Mouse (Mus musculus): ENCODE measurements around the gene Gm9970. TPM values are rescaled to one million over a fixed set of nuclear protein-coding genes. Genes with fewer than 3 reads are reported as not detected.

Gm9970 gene
- polyA plus RNA-seq, 1 experiment from 2014 or later, result 1.4 TPM

DNA sequence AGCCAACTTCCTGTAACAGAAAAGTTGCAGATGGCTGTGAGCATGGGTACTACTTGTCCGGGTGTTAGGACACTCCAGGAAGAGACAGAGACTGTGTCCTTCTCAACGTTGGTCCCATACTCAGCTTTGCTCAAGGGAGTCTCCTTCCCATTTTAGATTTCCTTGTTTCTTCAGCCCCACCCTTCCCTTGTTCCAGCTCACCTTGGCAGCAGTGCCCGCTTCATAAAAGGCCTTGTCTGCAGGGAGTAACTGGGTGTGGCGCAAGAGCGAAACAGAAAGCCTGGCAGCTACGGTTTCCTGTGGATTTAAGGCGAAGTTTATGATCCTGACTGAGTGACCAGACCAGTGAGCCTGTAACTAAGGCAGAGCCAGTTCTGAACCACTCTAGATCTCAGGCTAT is 13.4 kb upstream of the Gm9970 start:
- WGBS, result 88% methylated on average over 7 of the region's 7 CpGs
- Histone ChIP-seq H3K9ac (no peak overlapping the region), H3K27me3 (no peaks in the 10 kb centered on the region), H3K36me3 (peaks cover 61% of the 10 kb centered on the region), H3K27ac (replicated peaks) (no peak overlapping the region), H3K4me1 (replicated peaks) (peaks cover 6% of the 10 kb centered on the region; the same call in 1 of the 2 replicates), H3K9me3 (no peaks in the 10 kb centered on the region), H3K4me2 (no peak overlapping the region), H3K4me3 (no peak overlapping the region)
- no peak for ATAC-seq (ENCODE audit: low FRiP score, low read depth)

GRCm38 (mm10) chr5:31253806-31254205 is 12.8 kb upstream of the Gm9970 start:
- Histone ChIP-seq H3K9me3 (no peaks in the 10 kb centered on the region), H3K4me2 (no peak overlapping the region), H3K4me1 (replicated peaks) (peaks cover 6% of the 10 kb centered on the region; the same call in 1 of the 2 replicates), H3K36me3 (peaks cover 62% of the 10 kb centered on the region), H3K9ac (no peak overlapping the region), H3K27ac (replicated peaks) (no peak overlapping the region), H3K4me3 (no peak overlapping the region), H3K27me3 (no peaks in the 10 kb centered on the region)
- ATAC-seq (ENCODE audit: low FRiP score, low read depth), result no peak
- 93% methylated on average over 8 of the region's 8 CpGs for WGBS

- Histone ChIP-seq H3K36me3 (peaks cover 69% of the 10 kb centered on the region), H3K4me1 (replicated peaks) (peaks cover 6% of the 10 kb centered on the region; the same call in 1 of the 2 replicates), H3K4me2 (no peak overlapping the region), H3K9ac (no peak overlapping the region), H3K27me3 (no peaks in the 10 kb centered on the region), H3K4me3 (no peak overlapping the region), H3K9me3 (no peaks in the 10 kb centered on the region), H3K27ac (replicated peaks) (no peak overlapping the region)
- no peak for ATAC-seq (ENCODE audit: low FRiP score, low read depth)
- 84% methylated on average over 16 of the region's 16 CpGs for WGBS
Observed at GRCm38 (mm10) chr5:31252795-31253545, 11.9 kb upstream of the Gm9970 start.

- Histone ChIP-seq H3K4me3 (no peak overlapping the region), H3K9ac (no peak overlapping the region), H3K4me1 (replicated peaks) (peaks cover 6% of the 10 kb centered on the region; the same call in 1 of the 2 replicates), H3K36me3 (peaks cover 75% of the 10 kb centered on the region), H3K9me3 (no peaks in the 10 kb centered on the region), H3K27me3 (no peaks in the 10 kb centered on the region), H3K4me2 (0 out of 2 replicates have a peak overlapping the region, but pooled peaks have one; percentile 28), H3K27ac (replicated peaks) (no peak overlapping the region)
- WGBS, result 70% methylated on average over 10 of the region's 10 CpGs
- ATAC-seq (ENCODE audit: low FRiP score, low read depth), result no peak
Observed at GRCm38 (mm10) chr5:31252151-31252550, 11.1 kb upstream of the Gm9970 start.

DNA sequence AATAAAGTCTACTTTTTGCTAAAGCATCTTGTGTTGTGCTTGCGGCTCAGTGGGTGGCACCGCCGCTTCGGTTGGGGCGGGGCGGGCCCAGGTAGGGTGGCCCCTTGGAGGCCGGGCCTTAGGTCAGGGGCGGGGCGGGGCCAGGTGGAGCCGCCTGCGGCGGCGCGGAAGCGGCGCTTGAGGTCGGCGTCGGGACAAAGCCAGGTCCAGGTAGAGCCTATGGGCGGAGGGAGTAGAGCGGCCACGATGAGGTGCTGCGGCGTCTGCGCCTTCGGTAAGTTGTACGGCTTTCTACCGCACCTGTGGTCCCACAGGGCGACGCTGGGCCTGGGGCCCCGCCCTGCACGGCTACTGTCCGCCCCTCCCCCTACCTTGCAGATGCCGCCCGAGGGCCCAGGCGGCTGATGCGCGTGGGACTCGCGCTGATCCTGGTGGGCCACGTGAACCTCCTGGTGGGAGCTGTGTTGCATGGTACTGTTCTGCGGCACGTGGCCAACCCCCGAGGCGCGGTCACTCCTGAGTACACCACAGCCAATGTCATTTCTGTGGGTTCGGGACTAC is 10.6 kb upstream of the Gm9970 start, which contains the start of gene Krtcap3:
Gene Krtcap3, plus strand, starts transcription at position 151 of the 561 bp plus-strand sequence.
- peak; percentile 64 for ATAC-seq (ENCODE audit: low FRiP score, low read depth)
- peak within 1 kb of the TSS; percentile 28; the same call in 1 of the 2 replicates for H3K4me2 ChIP-seq
- H3K27me3 ChIP-seq, result no peaks in the 10 kb centered on the region
- H3K4me3 ChIP-seq, result no peak within 1 kb of the TSS
- peaks cover 79% of the 10 kb centered on the region for H3K36me3 ChIP-seq
- H3K4me1 ChIP-seq (replicated peaks), result peaks cover 6% of the 10 kb centered on the region; the same call in 1 of the 2 replicates
- no peak within 1 kb of the TSS for H3K27ac ChIP-seq (replicated peaks)
- H3K9me3 ChIP-seq, result no peaks in the 10 kb centered on the region
- no peak within 1 kb of the TSS for H3K9ac ChIP-seq
- 14% methylated on average over 47 of the region's 47 CpGs for WGBS

DNA sequence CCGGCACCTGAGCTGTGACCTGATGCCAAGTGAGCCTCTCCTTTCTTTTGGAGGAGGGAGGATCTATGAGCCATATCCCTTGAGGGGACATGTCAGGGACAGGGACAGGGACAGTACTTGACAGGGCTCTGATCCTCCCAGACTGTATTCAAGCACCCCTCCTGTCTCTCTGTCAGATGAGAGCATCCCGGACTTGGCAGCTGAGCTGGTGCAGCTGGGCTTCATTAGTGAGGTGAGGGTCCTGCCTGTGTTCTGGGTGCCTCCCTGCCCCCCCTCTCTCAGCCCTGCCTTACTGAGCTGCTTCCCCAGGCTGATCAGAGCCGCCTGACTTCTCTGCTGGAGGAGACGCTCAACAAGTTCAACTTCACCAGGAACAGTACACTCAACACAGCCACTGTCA is 9.7 kb upstream of the Gm9970 start:
- 56% methylated on average over 4 of the region's 4 CpGs for WGBS
- Histone ChIP-seq H3K9me3 (no peaks in the 10 kb centered on the region), H3K36me3 (peaks cover 85% of the 10 kb centered on the region), H3K9ac (no peak overlapping the region), H3K4me1 (replicated peaks) (peaks cover 6% of the 10 kb centered on the region; the same call in 1 of the 2 replicates), H3K4me3 (no peak overlapping the region), H3K27ac (replicated peaks) (no peak overlapping the region), H3K27me3 (no peaks in the 10 kb centered on the region), H3K4me2 (no peak overlapping the region)
- peak; percentile 27; the same call in 1 of the 2 replicates for ATAC-seq (ENCODE audit: low FRiP score, low read depth)

- H3K9ac ChIP-seq, result peak overlapping the region; percentile 99
- H3K27me3 ChIP-seq, result no peaks in the 10 kb centered on the region
- H3K4me3 ChIP-seq, result peak overlapping the region; percentile 98
- ATAC-seq (ENCODE audit: low FRiP score, low read depth), result no peak
- H3K36me3 ChIP-seq, result peaks cover 36% of the 10 kb centered on the region
- H3K4me2 ChIP-seq, result peak overlapping the region; percentile 81
- no peak overlapping the region for H3K27ac ChIP-seq (replicated peaks)
- 25% methylated on average over 10 of the region's 10 CpGs for WGBS
- peaks cover 21% of the 10 kb centered on the region for H3K4me1 ChIP-seq (replicated peaks)
- no peaks in the 10 kb centered on the region for H3K9me3 ChIP-seq
Observed at GRCm38 (mm10) chr5:31242191-31242590, 1.2 kb upstream of the Gm9970 start.

DNA sequence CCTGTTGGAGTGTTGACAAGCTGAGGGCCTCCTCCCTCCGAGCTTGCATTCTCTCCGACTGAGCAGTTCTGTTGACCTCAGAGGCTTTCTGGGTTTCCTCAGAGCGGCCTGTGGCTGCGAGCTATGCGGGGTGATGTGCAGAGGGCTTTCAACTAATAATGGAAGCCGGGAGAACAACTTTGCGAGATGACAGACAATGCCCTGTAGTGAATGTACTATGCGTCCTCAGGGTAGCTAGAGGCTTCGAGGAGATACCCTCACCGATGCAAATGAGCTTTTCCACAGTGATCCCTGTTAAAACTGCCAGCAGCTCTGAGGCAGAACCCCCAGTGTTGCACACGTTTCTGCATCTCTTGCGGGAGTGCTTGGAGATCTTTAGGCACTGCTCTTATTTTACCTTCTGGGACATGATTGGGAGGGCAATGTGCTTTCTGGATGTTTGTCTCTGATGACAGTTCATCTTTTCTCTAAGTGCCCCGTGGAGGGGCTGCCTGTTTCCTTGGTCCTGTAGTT is 546 bp upstream of the Gm9970 start:
- Histone ChIP-seq H3K9me3 (no peaks in the 10 kb centered on the region), H3K4me2 (peak overlapping the region; percentile 81), H3K36me3 (peaks cover 30% of the 10 kb centered on the region), H3K4me1 (replicated peaks) (peaks cover 21% of the 10 kb centered on the region), H3K27me3 (no peaks in the 10 kb centered on the region), H3K4me3 (peak overlapping the region; percentile 98), H3K9ac (peak overlapping the region; percentile 99), H3K27ac (replicated peaks) (peak overlapping the region; percentile 98)
- 0% methylated on average over 13 of the region's 13 CpGs for WGBS
- ATAC-seq (ENCODE audit: low FRiP score, low read depth), result no peak

GRCm38 (mm10) chr5:31226641-31227040 is 14.4 kb downstream of the Gm9970 start:
- H3K9ac ChIP-seq, result no peak overlapping the region
- no peak overlapping the region for H3K4me2 ChIP-seq
- H3K27ac ChIP-seq (replicated peaks), result no peak overlapping the region
- no peaks in the 10 kb centered on the region for H3K36me3 ChIP-seq
- H3K4me3 ChIP-seq, result no peak overlapping the region
- 0 out of 2 replicates have a peak, but pooled peaks cover 2% of the 10 kb centered on the region for H3K27me3 ChIP-seq
- peaks cover 8% of the 10 kb centered on the region for H3K4me1 ChIP-seq (replicated peaks)
- no peak for ATAC-seq (ENCODE audit: low FRiP score, low read depth)
- 92% methylated on average over 1 of the region's 1 CpGs for WGBS
- no peaks in the 10 kb centered on the region for H3K9me3 ChIP-seq

GRCm38 (mm10) chr5:31222696-31223095 is 18.3 kb downstream of the Gm9970 start:
- 97% methylated on average over 9 of the region's 9 CpGs for WGBS
- Histone ChIP-seq H3K9ac (no peak overlapping the region), H3K4me1 (replicated peaks) (peaks cover 24% of the 10 kb centered on the region), H3K9me3 (no peaks in the 10 kb centered on the region), H3K36me3 (no peaks in the 10 kb centered on the region), H3K4me3 (no peak overlapping the region), H3K4me2 (no peak overlapping the region), H3K27me3 (0 out of 2 replicates have a peak, but pooled peaks cover 2% of the 10 kb centered on the region), H3K27ac (replicated peaks) (no peak overlapping the region)
- no peak for ATAC-seq (ENCODE audit: low FRiP score, low read depth)

DNA sequence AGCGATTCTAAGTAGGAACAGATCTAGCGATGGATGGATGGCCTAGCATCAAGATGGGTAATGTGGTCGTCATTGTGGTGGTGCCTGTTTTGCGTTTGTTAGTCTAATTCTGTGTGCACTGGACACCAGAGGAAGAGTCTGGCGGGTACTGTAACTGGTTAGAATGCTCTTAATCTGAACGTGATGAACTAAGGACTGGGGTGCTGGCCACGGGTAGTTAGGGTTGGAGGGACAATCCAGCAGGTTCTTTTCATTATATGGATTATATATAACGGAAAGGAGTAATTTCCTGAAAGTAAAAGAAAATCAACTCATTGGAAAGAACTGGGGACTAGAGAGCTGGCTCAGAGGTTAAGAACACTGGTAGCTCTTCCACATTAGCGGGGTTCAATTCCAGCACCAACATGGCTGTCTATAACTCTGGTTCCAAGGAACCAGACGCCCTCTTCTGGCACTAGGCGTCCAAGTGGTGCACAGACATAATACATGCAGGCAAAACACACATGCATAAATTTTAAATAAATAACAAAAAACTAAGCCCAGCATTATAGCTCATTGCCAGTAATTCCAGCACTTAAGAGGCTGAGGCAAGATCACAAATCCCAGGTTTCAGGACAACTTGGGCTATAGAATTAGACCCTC is 19.6 kb downstream of the Gm9970 start:
- peaks cover 26% of the 10 kb centered on the region for H3K4me1 ChIP-seq (replicated peaks)
- WGBS, result 13% methylated on average over 11 of the region's 11 CpGs
- no peak for ATAC-seq (ENCODE audit: low FRiP score, low read depth)
- H3K27ac ChIP-seq (replicated peaks), result peak overlapping the region; percentile 94
- H3K4me3 ChIP-seq, result peak overlapping the region; percentile 85
- peak overlapping the region; percentile 66 for H3K4me2 ChIP-seq
- no peaks in the 10 kb centered on the region for H3K36me3 ChIP-seq
- peak overlapping the region; percentile 80 for H3K9ac ChIP-seq
- H3K9me3 ChIP-seq, result no peaks in the 10 kb centered on the region
- 0 out of 2 replicates have a peak, but pooled peaks cover 2% of the 10 kb centered on the region for H3K27me3 ChIP-seq
